Mouse (Mus musculus) MEL-GATA-1-ER (cell line): ENCODE data around the gene Olfr1499.
A peak's percentile ranks its signal among the peaks of the same experiment; 100 is the strongest.
"Not testable (repeated sequence)": the region's sequence is repeated elsewhere in the genome, so short reads cannot be mapped to it uniquely, and the experiment has no call there.

ENCODE experiments used
- DNase-seq: peaks from one replicate; pipeline ENCODE4 v3.0.0-alpha.2; 2012; ENCODE audit warnings: low read depth; ENCODE audit errors: extremely low read depth

Gene Olfr1499

GRCm38 (mm10) chr19:13819347-13819746 is at the start of gene Olfr1499:
TSS of gene Olfr1499 (minus strand) at chr19:13819447.
- no peak for DNase-seq

- DNase-seq, result no peak
Observed at GRCm38 (mm10) chr19:13861495-13861894, 42.2 kb upstream of the Olfr1499 start, which contains the start of gene Olfr1502. TSS of gene Olfr1502 (plus strand) at chr19:13861795.

GRCm38 (mm10) chr19:13850592-13850991 is 31.3 kb upstream of the Olfr1499 start, which contains the start of gene Olfr1501:
TSS of gene Olfr1501 (minus strand) at chr19:13850692.
- DNase-seq, result not testable (repeated sequence)

- DNase-seq, result no peak
Observed at GRCm38 (mm10) chr19:13830388-13830787, 11.1 kb upstream of the Olfr1499 start, which contains the start of gene Olfr1500. TSS of gene Olfr1500 (minus strand) at chr19:13830488.

GRCm38 (mm10) chr19:13828447-13828846 is 9.2 kb upstream of the Olfr1499 start:
- DNase-seq, result no peak

- DNase-seq, result peak; percentile 62
Observed at GRCm38 (mm10) chr19:13820847-13821246, 1.6 kb upstream of the Olfr1499 start.

GRCm38 (mm10) chr19:13818827-13819226 is 420 bp downstream of the Olfr1499 start:
- peak; percentile 25 for DNase-seq

- no peak for DNase-seq
Observed at GRCm38 (mm10) chr19:13812823-13813222, 6.4 kb downstream of the Olfr1499 start.

- DNase-seq, result not testable (repeated sequence)
Observed at GRCm38 (mm10) chr19:13805486-13805885, 13.8 kb downstream of the Olfr1499 start.

GRCm38 (mm10) chr19:13798102-13798501 is 21.1 kb downstream of the Olfr1499 start, which contains the start of gene Olfr1497:
TSS of gene Olfr1497 (minus strand) at chr19:13798202.
- DNase-seq, result no peak

GRCm38 (mm10) chr19:13777578-13777977 is 41.7 kb downstream of the Olfr1499 start, which contains the start of gene Olfr1496:
TSS of gene Olfr1496 (plus strand) at chr19:13777878.
- no peak for DNase-seq

- no peak for DNase-seq
Observed at GRCm38 (mm10) chr19:13768565-13769276, 50.5 kb downstream of the Olfr1499 start.

- no peak for DNase-seq
Observed at GRCm38 (mm10) chr19:13764306-13764705, 54.9 kb downstream of the Olfr1499 start, which contains the start of gene Olfr1495. TSS of gene Olfr1495 (plus strand) at chr19:13764606.
